Mouse (Mus musculus) stomach, postnatal 0 days (tissue): ENCODE measurements at regions not wholly inside any gene's neighbourhood (a gene's known extent, or its start where the extent isn't known, plus 50 kb on each side); places are given as distances from the start of the nearest gene placed in this dataset.

Experiments
- CTCF ChIP-seq: IDR thresholded peaks from 2 replicates; pipeline ENCODE4 v1.5.1; 2016; ENCODE audit warnings: antibody characterized with exemption, low read depth, mild to moderate bottlenecking, moderate library complexity
- EP300 ChIP-seq: optimal IDR thresholded peaks from 2 replicates; pipeline ENCODE3; 2016; ENCODE audit warnings: antibody characterized with exemption

- no peak for TF ChIP-seq CTCF
- no peak for TF ChIP-seq EP300
Observed at GRCm38 (mm10) chr6:37679871-37680270, 149.9 kb downstream of the Akr1d1 start.
